Mouse (Mus musculus): ENCODE measurements at regions not wholly inside any gene's neighbourhood (a gene's known extent, or its start where the extent isn't known, plus 50 kb on each side); places are given as distances from the start of the nearest gene placed in this dataset.

DNA sequence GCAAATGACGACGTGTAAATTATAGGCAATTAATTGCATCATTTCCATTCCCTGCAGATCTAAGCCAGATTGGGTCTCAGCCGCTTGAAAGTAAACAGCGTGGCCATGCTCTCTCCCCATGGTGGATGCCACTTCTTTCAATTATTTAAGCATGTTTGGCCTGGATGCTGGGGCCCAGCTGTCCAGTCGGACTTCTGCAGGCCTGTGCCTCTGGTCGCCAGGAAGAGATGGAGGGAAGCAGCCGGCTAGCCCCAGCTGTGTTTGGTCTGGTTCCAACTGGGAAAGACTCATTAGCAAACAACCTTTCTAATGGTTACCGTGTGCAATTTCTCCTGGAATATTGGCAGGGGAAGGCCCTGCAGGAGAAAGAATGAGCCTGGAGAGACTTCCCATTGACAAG lies 236.1 kb downstream of the CK137956 start:
- no peak overlapping the region for H3K4me3 ChIP-seq (ENCODE audit: insufficient read depth, low read depth, low read length)
- no peak overlapping the region for H3K27ac ChIP-seq (ENCODE audit: insufficient read depth, low read depth, low read length)
- WGBS: 28% methylated on average over 8 of the region's 8 CpGs
- peaks cover 9% of the 10 kb centered on the region for H3K4me1 ChIP-seq (ENCODE audit: control insufficient read depth, insufficient read depth, low read length)
- TF ChIP-seq POLR2A (IDR thresholded peaks at IDR 0.05; ENCODE audit: insufficient read depth, low read depth, low read length) (no peak), CTCF (IDR thresholded peaks at IDR 0.05; ENCODE audit: insufficient read depth, low read depth, low read length) (no peak)

DNA sequence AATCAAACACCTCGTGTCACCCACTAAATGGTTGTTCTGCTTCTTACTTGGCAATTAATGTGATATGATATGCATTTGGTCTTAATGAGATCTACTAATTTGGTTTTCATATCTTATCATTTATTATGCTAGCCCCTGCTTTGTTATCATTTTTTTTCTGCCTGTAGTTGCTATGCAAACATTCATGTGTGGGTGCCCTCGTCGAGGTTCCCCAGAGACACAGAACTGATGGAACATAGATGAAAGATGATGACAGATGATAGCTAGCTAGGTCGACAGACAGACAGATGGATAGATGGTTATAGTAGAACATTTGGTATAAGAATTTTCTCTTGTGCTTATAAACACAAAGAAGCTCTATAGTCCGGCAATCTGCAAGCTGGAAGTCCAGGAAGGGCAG lies 252.1 kb downstream of the CK137956 start:
- WGBS: 90% methylated on average over 5 of the region's 5 CpGs
- TF ChIP-seq POLR2A (IDR thresholded peaks at IDR 0.05; ENCODE audit: insufficient read depth, low read depth, low read length) (no peak), CTCF (IDR thresholded peaks at IDR 0.05; ENCODE audit: insufficient read depth, low read depth, low read length) (no peak)
- Histone ChIP-seq H3K27ac (ENCODE audit: insufficient read depth, low read depth, low read length) (no peak overlapping the region), H3K4me1 (ENCODE audit: control insufficient read depth, insufficient read depth, low read length) (no peaks in the 10 kb centered on the region), H3K4me3 (ENCODE audit: insufficient read depth, low read depth, low read length) (no peak overlapping the region)

DNA sequence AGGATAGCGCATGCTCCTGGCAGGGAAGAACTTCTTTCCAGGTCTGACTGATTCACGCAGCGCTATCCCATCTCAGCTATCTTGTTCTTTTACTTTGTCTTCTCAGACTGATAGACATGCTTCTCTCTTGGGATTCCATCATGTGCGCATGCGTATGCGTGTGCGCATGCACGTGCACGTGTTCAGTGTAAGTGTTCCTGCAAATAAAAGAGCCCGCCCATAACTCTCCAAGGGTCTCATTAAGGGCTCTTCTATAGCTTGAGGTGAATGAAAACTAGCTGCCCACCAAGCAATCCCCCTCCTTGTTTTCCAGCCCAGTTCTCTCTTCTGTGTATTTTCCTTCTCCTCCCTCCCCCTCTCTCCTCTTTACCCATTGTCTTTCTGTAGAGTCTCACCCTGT lies 258.5 kb downstream of the CK137956 start:
- WGBS: 94% methylated on average over 10 of the region's 10 CpGs
- Histone ChIP-seq H3K4me3 (ENCODE audit: insufficient read depth, low read depth, low read length) (no peak overlapping the region), H3K27ac (ENCODE audit: insufficient read depth, low read depth, low read length) (no peak overlapping the region), H3K4me1 (ENCODE audit: control insufficient read depth, insufficient read depth, low read length) (0 out of 2 replicates have a peak, but pooled peaks cover 2% of the 10 kb centered on the region)
- no peak for TF ChIP-seq POLR2A (IDR thresholded peaks at IDR 0.05; ENCODE audit: insufficient read depth, low read depth, low read length)
- TF ChIP-seq CTCF (IDR thresholded peaks at IDR 0.05; ENCODE audit: insufficient read depth, low read depth, low read length): no peak

GRCm38 (mm10) chr4:127710816-127711215 lies 259.9 kb downstream of the CK137956 start:
- no peak for TF ChIP-seq CTCF (IDR thresholded peaks at IDR 0.05; ENCODE audit: insufficient read depth, low read depth, low read length)
- no peak for TF ChIP-seq POLR2A (IDR thresholded peaks at IDR 0.05; ENCODE audit: insufficient read depth, low read depth, low read length)
- Histone ChIP-seq H3K4me3 (ENCODE audit: insufficient read depth, low read depth, low read length) (no peak overlapping the region), H3K27ac (ENCODE audit: insufficient read depth, low read depth, low read length) (no peak overlapping the region), H3K4me1 (ENCODE audit: control insufficient read depth, insufficient read depth, low read length) (0 out of 2 replicates have a peak, but pooled peaks cover 2% of the 10 kb centered on the region)
- WGBS: 59% methylated on average over 4 of the region's 4 CpGs

GRCm38 (mm10) chr4:127709746-127710145 lies 261.0 kb downstream of the CK137956 start:
- 92% methylated on average over 6 of the region's 6 CpGs for WGBS
- H3K27ac ChIP-seq (ENCODE audit: insufficient read depth, low read depth, low read length): no peak overlapping the region

GRCm38 (mm10) chr4:127708186-127708585 lies 262.6 kb downstream of the CK137956 start:
- WGBS: 83% methylated on average over 3 of the region's 3 CpGs
- no peak overlapping the region for H3K27ac ChIP-seq (ENCODE audit: insufficient read depth, low read depth, low read length)

More at GRCm38 (mm10) chr4:127709746-127710145, 261.0 kb downstream of the CK137956 start:
- Histone ChIP-seq H3K4me1 (ENCODE audit: control insufficient read depth, insufficient read depth, low read length) (0 out of 2 replicates have a peak, but pooled peaks cover 2% of the 10 kb centered on the region), H3K4me3 (ENCODE audit: insufficient read depth, low read depth, low read length) (no peak overlapping the region)
- TF ChIP-seq CTCF (IDR thresholded peaks at IDR 0.05; ENCODE audit: insufficient read depth, low read depth, low read length) (no peak), POLR2A (IDR thresholded peaks at IDR 0.05; ENCODE audit: insufficient read depth, low read depth, low read length) (no peak)

DNA sequence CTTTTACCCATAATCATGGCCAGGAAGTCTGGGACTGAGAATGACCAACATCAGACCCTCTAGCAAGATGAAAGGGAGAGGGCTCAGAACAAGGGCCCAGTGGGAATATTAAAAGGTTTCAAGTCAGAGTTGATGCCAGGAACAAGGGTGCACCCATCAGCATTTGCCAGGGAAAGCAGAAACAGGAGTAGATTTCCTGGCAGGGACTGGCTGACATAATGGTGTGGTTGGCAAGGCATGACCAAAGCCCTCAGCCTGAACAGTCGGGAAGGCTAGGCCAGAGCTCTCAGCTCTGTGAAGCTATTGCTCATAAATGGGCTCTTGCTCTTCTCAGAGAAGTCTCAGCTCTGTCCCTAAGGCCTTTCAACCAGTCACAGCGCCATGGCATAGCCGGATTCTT lies 263.6 kb downstream of the CK137956 start:
- Histone ChIP-seq H3K4me3 (ENCODE audit: insufficient read depth, low read depth, low read length) (no peak overlapping the region), H3K27ac (ENCODE audit: insufficient read depth, low read depth, low read length) (no peak overlapping the region), H3K4me1 (ENCODE audit: control insufficient read depth, insufficient read depth, low read length) (0 out of 2 replicates have a peak, but pooled peaks cover 2% of the 10 kb centered on the region)
- no peak for TF ChIP-seq POLR2A (IDR thresholded peaks at IDR 0.05; ENCODE audit: insufficient read depth, low read depth, low read length)
- TF ChIP-seq CTCF (IDR thresholded peaks at IDR 0.05; ENCODE audit: insufficient read depth, low read depth, low read length): no peak
- 83% methylated on average over 3 of the region's 3 CpGs for WGBS

More at GRCm38 (mm10) chr4:127708186-127708585, 262.6 kb downstream of the CK137956 start:
- TF ChIP-seq POLR2A (IDR thresholded peaks at IDR 0.05; ENCODE audit: insufficient read depth, low read depth, low read length) (no peak), CTCF (IDR thresholded peaks at IDR 0.05; ENCODE audit: insufficient read depth, low read depth, low read length) (no peak)
- no peak overlapping the region for H3K4me3 ChIP-seq (ENCODE audit: insufficient read depth, low read depth, low read length)
- 0 out of 2 replicates have a peak, but pooled peaks cover 2% of the 10 kb centered on the region for H3K4me1 ChIP-seq (ENCODE audit: control insufficient read depth, insufficient read depth, low read length)

DNA sequence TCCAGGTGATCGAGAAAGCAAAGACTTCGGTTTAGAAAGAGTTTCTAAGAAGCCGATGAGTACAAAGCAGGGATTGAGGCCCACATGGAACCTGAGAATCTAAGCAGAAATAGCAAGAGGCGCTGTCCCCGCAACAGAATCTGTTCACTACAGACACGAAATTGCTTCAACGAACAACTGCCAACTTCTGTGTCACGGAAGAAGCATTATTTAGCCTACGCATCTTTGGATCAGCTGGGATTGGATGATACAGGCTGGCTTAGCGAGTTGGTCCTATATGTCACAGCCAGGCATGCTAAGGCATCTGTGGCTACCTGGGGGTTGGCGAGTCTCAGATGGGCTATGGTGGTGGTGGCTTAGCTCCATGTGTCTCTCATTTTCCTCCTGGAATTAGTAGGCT lies 269.1 kb downstream of the CK137956 start:
- H3K4me3 ChIP-seq (ENCODE audit: insufficient read depth, low read depth, low read length): no peak overlapping the region
- H3K27ac ChIP-seq (ENCODE audit: insufficient read depth, low read depth, low read length): no peak overlapping the region
- WGBS: 95% methylated on average over 11 of the region's 11 CpGs
- no peak for TF ChIP-seq POLR2A (IDR thresholded peaks at IDR 0.05; ENCODE audit: insufficient read depth, low read depth, low read length)
- TF ChIP-seq CTCF (IDR thresholded peaks at IDR 0.05; ENCODE audit: insufficient read depth, low read depth, low read length): no peak
- H3K4me1 ChIP-seq (ENCODE audit: control insufficient read depth, insufficient read depth, low read length): no peaks in the 10 kb centered on the region

DNA sequence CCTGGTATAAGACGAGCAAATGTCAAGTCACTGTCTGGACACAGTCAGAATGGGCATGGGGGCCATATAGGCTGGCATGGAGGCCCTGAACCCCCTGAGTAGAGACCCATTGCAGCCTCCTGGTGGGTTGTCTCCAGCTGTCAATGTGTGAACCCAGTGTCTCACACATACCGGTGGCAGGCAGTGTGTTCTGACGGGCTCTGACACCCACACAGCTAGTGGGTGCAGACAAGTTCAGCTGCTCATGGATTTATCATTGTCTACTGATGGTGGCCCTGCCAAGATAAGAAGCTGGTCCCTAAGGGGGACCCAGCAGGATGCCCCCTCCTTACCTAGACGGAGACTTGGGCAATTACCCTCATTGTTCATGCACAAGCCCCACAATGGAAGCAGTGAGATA lies 280.8 kb downstream of the CK137956 start:
- WGBS: 39% methylated on average over 4 of the region's 4 CpGs
- Histone ChIP-seq H3K4me3 (ENCODE audit: insufficient read depth, low read depth, low read length) (no peak overlapping the region), H3K27ac (ENCODE audit: insufficient read depth, low read depth, low read length) (no peak overlapping the region), H3K4me1 (ENCODE audit: control insufficient read depth, insufficient read depth, low read length) (peaks cover 8% of the 10 kb centered on the region; the same call in 1 of the 2 replicates)
- no peak for TF ChIP-seq CTCF (IDR thresholded peaks at IDR 0.05; ENCODE audit: insufficient read depth, low read depth, low read length)
- TF ChIP-seq POLR2A (IDR thresholded peaks at IDR 0.05; ENCODE audit: insufficient read depth, low read depth, low read length): no peak
